Mouse (Mus musculus) T-cell, adult 2 months (primary cell): Measurements from ENCODE around the gene Aig1.

Experiments
- DNase-seq: peaks from one replicate; pipeline ENCODE4 v3.0.0; 2022; ENCODE audit warnings: low spot score

The Aig1 gene

GRCm38 (mm10) chr10:13631796-13632195 lies 237.0 kb downstream of the Aig1 start:
- no peak for DNase-seq

DNA sequence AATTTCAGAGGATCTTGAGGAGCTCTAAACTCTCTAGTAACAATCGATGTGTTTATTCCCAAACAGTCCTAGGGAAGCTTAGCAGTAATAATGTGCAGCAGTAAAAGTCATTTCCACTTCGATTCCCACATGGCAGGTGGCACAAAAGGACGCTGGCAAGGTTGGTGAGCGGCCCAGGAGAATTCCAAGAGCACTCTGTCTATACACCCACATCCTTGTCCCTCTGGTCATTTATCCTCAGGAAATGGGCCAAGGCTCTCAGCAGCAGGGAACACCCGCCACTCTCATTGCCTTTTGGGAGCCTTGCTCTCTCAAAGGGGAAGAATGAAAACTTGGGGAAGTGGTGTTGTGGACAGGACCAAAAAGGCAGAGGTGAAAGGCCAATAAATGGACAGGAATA lies 245.0 kb downstream of the Aig1 start:
- no peak for DNase-seq

DNA sequence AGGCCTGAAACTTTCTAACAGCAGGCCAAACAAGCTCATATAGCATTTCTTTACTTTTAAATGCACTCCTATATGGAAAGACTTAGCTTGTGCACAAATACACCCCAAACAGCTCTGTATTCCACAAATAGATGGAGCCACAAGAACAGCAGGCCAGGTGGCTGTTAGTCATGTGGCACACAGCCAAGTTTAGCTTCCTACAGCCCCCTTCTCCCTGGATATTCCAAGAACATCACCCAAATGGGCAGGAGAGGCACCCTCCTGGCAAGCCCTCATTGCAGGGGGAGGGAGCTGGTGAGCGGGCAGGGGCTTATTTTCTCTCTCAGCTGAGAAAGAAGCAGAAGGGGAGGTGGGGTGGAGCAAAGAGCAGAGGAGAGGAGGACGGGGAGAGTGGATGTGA lies 267.9 kb downstream of the Aig1 start:
- DNase-seq: no peak

DNA sequence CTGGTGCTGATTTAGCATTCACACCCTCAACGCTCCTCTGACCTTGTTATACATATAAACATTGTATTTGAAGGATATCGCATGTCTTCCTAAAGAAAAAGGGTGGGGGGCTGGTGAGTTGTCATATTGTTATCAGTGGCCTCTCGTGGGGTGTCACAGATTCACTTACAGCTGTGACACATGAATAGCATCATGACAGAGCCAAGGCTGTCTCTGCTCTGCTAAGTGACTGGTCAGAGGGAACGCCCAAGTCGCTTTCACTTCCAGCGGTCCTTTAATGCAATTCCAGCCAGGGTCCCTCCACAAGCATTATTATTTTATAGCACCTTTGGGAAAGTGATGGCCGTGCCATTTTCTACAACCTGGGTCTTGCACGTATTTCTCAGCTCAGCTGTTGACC lies 271.3 kb downstream of the Aig1 start:
- no peak for DNase-seq
